Mouse (Mus musculus) kidney, adult 2 months (tissue): Measurements from ENCODE around the gene Abl1.

ENCODE experiments used
- CTCF ChIP-seq: fragments of 200-500 bp; conservative IDR thresholded peaks from 2 replicates; pipeline ENCODE4 v1.5.1; 2011; ENCODE audit warnings: low read depth, mild to moderate bottlenecking, control low read depth, low read length, moderate library complexity, mixed read lengths; ENCODE audit not compliant: insufficient read depth, insufficient read length
- POLR2A ChIP-seq: fragments of 200-500 bp; IDR thresholded peaks from one replicate; pipeline ENCODE4 v1.6.1; 2011; ENCODE audit warnings: low read depth, low read length, control low read depth

- TF ChIP-seq CTCF, result no peak
- no peak for TF ChIP-seq POLR2A
Measured at GRCm38 (mm10) chr2:31826094-31827085, 138.2 kb downstream of the Abl1 start.
